Mouse (Mus musculus) inflammation-experienced regulatory T-cells, adult 6 months (primary cell): ENCODE data around the gene Nav3. TPM values are rescaled to one million over a fixed set of nuclear protein-coding genes. Genes with fewer than 3 reads are reported as not detected.

Experiments used
- ATAC-seq: one replicate; pipeline ENCODE4 v1.8.0; 2017
- polyA plus RNA-seq, 3 experiments: library from polyadenylated mRNA; unstranded; fragments of 100-300 nt; shearing (Covaris generic); gene quantifications; one replicate each; pipeline ENCODE4 v1.2.1; 2017

Nav3 gene
- polyA plus RNA-seq, 3 experiments from 2014 or later = 0.05 to 0.07 TPM; not detected in 1

DNA sequence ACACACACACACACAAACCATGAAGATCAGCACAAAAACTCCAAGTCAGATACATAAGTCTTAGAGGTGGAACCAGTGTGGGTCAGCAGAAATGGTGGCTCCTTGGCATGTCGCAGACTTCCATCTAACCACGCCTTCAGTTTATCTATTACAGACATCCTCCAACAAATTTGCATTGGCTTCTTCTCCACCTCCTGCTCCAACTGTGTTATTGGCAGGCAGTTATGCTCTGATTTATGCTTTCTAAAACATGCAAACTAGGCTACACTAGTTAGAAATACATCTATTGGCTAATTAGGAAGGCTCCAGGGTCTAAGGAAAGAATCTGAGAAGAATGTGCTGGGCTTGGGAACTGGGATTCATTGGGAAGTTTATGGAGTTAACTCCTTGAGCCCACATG lies 75.2 kb downstream of the Nav3 start:
- ATAC-seq = no peak

DNA sequence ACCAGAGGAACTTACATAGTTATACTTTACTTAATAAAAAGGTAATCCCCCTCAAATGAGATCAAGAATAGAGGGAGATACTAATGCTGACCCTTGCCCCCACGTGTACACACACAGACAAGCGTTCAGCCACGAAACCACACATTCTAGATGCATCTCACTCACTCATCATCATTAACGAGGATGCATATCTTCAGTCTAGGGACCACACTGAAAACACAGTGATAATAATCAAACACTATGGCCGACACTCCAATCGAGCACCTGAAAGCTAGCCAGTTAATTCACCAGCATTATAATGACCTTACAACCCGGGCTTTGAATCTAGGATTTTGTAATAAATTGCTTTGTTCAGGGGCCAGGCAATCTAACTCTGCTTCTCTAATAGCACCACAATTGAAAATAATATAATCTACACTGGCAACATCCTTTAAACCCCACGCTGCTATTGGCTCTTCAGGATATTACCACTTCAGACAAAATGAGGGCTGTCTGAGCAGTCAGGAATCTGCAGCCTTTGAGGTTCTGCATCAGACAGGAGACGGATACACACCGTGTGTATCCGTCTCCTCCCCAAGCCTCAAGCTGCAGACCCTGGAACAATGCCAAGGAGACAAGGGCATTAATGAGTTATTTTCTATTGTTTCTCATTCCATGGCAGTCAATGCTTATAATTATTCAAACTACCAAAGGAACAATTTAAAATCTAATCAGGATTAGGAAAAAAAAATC lies 83.1 kb downstream of the Nav3 start:
- no peak for ATAC-seq

GRCm38 (mm10) chr10:110352148-110352547 lies 103.9 kb downstream of the Nav3 start:
- no peak for ATAC-seq

GRCm38 (mm10) chr10:110330030-110330429 lies 126.0 kb downstream of the Nav3 start:
- ATAC-seq = no peak

- no peak for ATAC-seq
Measured at GRCm38 (mm10) chr10:110329629-110330028, 126.4 kb downstream of the Nav3 start.

GRCm38 (mm10) chr10:110322082-110322632 lies 133.8 kb downstream of the Nav3 start:
- no peak for ATAC-seq

- no peak for ATAC-seq
Measured at GRCm38 (mm10) chr10:110317275-110317674, 138.7 kb downstream of the Nav3 start.

DNA sequence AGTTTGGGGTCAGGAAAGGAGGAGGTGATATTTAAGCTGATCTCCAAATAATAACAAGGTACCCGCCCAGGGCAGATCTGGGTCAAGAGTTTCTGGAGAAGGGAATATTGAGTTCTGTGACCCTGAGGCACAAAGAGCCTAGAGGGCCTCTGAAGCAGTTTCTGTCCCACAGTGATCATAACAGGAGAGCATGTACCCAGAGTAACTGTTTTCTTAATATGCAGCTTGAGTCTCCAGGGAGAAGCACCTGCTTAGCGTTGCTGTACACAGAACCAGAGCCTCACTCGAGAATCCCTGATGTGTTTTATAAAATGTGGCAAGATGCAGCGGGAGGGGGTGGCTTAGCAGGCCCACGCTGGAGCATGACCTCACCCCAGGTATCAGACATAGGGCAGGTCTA lies 141.5 kb downstream of the Nav3 start:
- no peak for ATAC-seq

GRCm38 (mm10) chr10:110313959-110314358 lies 142.0 kb downstream of the Nav3 start:
- no peak for ATAC-seq

DNA sequence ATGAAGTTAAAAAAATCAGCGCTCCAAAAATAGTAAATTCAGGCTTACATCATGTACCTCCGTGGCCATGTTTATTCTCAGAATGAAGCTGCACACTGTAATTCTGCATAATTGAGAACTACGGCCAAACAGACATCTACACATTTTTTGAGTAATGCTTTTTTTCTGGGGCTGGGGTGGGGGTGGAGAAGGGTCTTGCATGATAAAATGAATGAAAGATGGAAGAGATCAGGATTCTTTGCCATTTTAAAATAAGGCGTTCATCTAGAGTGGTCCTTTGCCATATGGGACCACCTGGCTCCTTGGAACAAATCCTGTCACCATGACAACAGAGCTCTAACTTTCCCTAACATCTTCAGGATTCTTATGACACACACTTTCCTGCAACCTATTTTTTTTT lies 146.5 kb downstream of the Nav3 start:
- ATAC-seq = no peak

GRCm38 (mm10) chr10:110305609-110306008 lies 150.4 kb downstream of the Nav3 start:
- no peak for ATAC-seq

DNA sequence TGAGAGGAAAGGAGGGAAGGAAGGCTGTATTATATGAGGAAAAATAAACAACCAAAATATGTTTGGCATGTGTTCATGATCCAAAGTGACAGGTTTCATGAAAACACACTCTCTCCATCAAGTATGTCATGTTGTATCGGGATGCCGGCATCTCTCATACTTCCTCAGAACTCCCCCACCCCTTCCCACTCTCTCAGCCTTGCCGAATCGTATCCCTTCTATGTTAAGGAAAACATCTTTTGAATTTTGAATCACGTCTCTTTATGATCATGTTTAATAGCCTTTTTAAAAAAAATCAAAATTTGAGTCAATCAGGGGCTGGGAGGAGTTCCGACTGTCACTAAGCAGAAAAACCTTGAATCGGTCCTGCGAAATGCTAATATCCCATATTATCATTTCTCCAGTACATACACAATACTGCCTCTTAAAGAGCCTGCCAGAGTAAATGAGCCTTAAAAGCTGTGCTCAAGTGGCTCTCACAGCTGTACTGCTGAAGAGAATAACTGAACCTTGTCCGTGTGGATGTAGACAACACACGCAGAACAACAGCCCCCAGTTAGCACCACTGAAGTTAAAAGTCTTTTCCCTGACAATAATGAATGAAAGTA lies 165.9 kb downstream of the Nav3 start:
- ATAC-seq = no peak

- no peak for ATAC-seq
Measured at GRCm38 (mm10) chr10:110283879-110284278, 172.1 kb downstream of the Nav3 start.

DNA sequence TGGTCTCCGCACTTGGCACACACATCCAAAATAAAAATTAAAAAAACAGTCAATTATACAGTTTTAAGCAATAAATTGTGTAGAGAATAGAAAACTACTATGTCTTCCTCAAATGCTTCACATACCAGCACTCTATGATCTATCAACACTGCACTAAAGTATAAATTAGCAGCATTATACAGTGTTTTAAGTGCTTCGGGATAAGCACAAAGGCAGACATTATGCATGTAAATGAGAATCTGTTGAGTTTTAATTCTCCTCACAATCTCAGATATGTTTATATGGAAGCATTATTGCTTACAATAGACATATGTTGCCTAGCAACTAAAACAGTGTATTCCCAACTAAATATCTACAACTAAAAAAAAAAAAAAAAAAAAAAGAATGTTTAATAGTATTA lies 183.2 kb downstream of the Nav3 start:
- no peak for ATAC-seq

- no peak for ATAC-seq
Measured at GRCm38 (mm10) chr10:110270561-110270960, 185.4 kb downstream of the Nav3 start.

DNA sequence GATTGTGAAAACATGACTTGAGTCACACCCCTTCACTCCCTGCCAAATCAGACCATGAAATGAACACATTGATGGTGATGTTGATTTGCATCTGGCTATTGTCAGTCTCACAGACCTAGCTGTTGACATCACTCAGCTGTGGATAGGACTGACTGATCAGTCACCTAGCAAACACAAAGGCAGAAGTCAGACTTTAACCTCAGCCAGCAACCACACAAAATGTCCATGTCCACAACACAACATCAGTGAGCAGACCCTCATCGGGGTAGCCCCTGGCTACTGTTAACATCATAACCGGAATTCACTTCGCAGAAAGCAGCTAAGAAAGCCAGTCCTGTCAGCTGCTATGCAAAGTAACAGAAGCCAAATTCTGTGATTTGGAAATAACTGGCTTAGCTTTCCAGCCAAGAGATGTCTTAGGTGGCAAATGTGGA lies 213.9 kb downstream of the Nav3 start:
- no peak for ATAC-seq

DNA sequence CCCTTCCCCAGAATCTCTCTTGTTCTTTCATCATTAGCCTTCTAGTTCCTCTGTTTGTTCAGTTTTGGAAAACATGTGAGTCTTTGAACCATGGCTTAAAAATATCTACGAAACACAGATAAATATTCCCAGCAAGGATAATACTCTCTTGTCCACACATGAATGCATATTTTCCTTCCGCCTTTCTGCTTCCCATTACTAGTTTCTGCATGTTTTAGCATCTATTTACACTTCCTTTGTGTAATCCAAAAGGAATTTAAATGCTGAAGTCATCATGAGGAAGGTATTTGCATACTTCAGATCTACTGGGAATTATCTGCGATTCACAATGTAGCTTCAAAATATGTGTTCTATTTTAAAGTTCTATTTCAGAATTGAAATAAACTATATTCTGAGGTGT lies 215.3 kb downstream of the Nav3 start:
- ATAC-seq = no peak

- ATAC-seq = no peak
Measured at GRCm38 (mm10) chr10:110233307-110233930, 222.6 kb downstream of the Nav3 start.

DNA sequence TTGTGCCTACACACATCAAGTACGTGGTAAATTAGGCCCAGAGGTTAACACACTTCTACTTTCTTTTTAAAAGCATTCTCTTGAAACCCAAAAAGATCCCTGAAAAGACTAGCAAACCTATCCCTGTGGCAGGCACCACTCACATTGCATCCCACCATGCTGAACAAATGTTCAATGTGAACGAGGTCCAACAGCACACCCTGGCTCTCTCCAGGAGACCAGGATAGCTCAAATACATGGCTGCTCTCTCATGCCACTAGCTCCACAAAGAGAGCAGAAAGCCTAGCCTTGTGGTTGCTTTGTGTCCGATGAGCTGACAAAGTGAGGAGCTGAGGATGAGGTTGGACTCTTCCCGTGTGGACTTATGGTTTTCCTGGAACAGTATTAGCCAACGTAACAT lies 249.6 kb downstream of the Nav3 start:
- no peak for ATAC-seq

DNA sequence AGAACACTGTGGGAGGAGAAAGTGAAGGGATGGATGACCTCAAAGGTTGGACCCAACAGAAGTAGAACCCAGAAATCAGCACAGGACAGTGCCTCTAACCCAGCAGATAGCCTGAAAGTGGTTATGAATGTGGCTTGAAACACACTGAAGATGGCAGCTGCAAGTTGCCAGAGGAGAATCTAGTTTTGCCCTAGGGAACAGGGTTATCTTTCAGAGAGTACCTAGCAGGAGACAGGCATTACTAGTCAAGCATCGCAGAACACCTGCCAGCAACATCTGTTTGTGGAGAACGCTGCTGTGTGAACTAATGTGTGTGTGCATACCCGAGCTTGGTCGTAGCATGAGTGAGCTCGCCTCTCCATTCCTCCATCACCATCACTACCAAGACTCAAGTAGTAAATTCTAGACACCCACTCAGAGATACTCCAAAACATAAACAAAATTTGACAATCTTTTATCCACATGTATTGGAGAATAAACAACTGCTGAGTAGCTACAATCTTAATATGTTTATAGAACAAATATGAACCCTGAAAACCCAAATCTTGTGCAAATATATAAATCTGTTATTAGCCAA lies 251.8 kb downstream of the Nav3 start:
- no peak for ATAC-seq

- ATAC-seq = no peak
Measured at GRCm38 (mm10) chr10:110192881-110193280, 263.1 kb downstream of the Nav3 start.

GRCm38 (mm10) chr10:110192026-110192805 lies 263.8 kb downstream of the Nav3 start:
- ATAC-seq = no peak

DNA sequence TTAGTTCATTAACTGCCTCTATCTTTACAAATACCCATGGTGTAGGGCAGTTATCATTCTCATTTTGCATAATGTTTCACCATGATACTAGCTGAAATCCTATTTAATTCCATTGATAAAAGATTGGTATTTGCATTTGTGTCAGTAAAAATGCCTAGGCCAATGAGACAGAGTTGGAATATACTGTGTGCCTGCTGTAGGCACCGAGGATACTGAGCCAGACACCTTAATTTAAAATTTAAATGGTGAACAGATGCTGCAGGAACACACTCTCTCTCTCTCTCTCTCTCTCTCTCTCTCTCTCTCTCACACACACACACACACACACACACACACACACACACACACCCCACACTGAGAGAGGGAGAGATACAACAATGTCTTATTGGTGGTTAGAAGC lies 269.8 kb downstream of the Nav3 start:
- ATAC-seq = no peak
